10 mouse cellular contexts compared by ENCODE assay signal in genomic region chr12:21153279-21153707, GRCm38 (mm10).
DNase-seq lines count a peak whose midpoint lies in the region.
"Had no signal": no experiment of that assay in that cellular context is flagged by ENCODE, and none has a peak within 500 bp of the region (broad histone marks: within the 10 kb centered on the region; RNA-seq: fewer than 3 reads in every experiment).

No protein-coding gene starts in this region.

- peak; percentile 67 to 70 for DNase-seq in frontal cortex, postnatal 36 days (ENCODE audit: low spot score in 2 of 2)
- DNase-seq in frontal cortex, postnatal 10 days (ENCODE audit: low spot score in 2 of 2): no peak
- peak; percentile 63 to 69 for DNase-seq in right cerebral cortex, adult 2 months (ENCODE audit: low spot score in 2 of 2)
- no peak for DNase-seq in right cerebral cortex, postnatal 4 days
- DNase-seq in layer of hippocampus, postnatal 10 days (ENCODE audit: low spot score in 2 of 2): peak; percentile 29 to 47
- DNase-seq in yolk sac, embryonic 10.5 days (ENCODE audit: low spot score): no peak
- DNase-seq in urinary bladder, adult 2 months (ENCODE audit: low spot score): no peak
- DNase-seq: kidney, postnatal 14 days; lung, embryonic 14.5 days; thymus, postnatal 36 days had no signal

Comparison
In these comparisons a context has a peak if more than half of its experiments do, and no peak if none do; other contexts are left out.
1. DNase-seq: peak in frontal cortex, postnatal 36 days (2 of 2), right cerebral cortex, adult 2 months (2 of 2) and layer of hippocampus, postnatal 10 days (2 of 2); none in frontal cortex, postnatal 10 days (0 of 2), right cerebral cortex, postnatal 4 days (single experiment), yolk sac, embryonic 10.5 days (single experiment) and urinary bladder, adult 2 months (single experiment).